Mouse (Mus musculus) midbrain, embryonic 11.5 days (tissue): ENCODE measurements at regions not wholly inside any gene's neighbourhood (a gene's known extent, or its start where the extent isn't known, plus 50 kb on each side); places are given as distances from the start of the nearest gene placed in this dataset.
"Not testable (repeated sequence)": the region's sequence is repeated elsewhere in the genome, so short reads cannot be mapped to it uniquely, and the experiment has no call there.

Source experiments
- ATAC-seq: fragments of 200-750 bp; cut with Nextera tagmentation; 2 replicates; pipeline ENCODE4 v1.8.0; 2017; ENCODE audit warnings: moderate TSS enrichment, moderate library complexity; ENCODE audit not compliant: low FRiP score
- DNase-seq: peaks from one replicate; pipeline ENCODE4 v3.0.0; 2015; ENCODE audit warnings: low spot score; ENCODE audit errors: missing footprints
- H3K27ac ChIP-seq: fragments of 300-500 bp; sonication (generic); 2 replicates; pipeline ENCODE4 v1.5.1; 2014; ENCODE audit warnings: low read depth, low read length
- H3K27me3 ChIP-seq: fragments of 300-500 bp; sonication (generic); 2 replicates; pipeline ENCODE4 v1.6.1; 2014; ENCODE audit warnings: mild to moderate bottlenecking, low read length, moderate library complexity, mixed read lengths; ENCODE audit not compliant: control insufficient read depth, insufficient read depth
- H3K36me3 ChIP-seq: fragments of 300-500 bp; sonication (generic); 2 replicates; pipeline ENCODE4 v1.6.1; 2014; ENCODE audit warnings: mild to moderate bottlenecking, low read length, moderate library complexity, mixed read lengths; ENCODE audit not compliant: control insufficient read depth, insufficient read depth
- H3K4me1 ChIP-seq: fragments of 300-500 bp; sonication (generic); 2 replicates; pipeline ENCODE4 v1.6.1; 2014; ENCODE audit warnings: low read length; ENCODE audit not compliant: control insufficient read depth, insufficient read depth
- H3K4me2 ChIP-seq: fragments of 300-500 bp; sonication (generic); 2 replicates; pipeline ENCODE4 v1.6.1; 2014; ENCODE audit warnings: mild to moderate bottlenecking, moderate library complexity
- H3K4me3 ChIP-seq: fragments of 300-500 bp; sonication (generic); 2 replicates; pipeline ENCODE4 v1.5.1; 2014; ENCODE audit warnings: low read depth, low read length
- H3K9ac ChIP-seq: fragments of 300-500 bp; sonication (generic); 2 replicates; pipeline ENCODE4 v1.6.1; 2014; ENCODE audit warnings: low read length
- H3K9me3 ChIP-seq: fragments of 300-500 bp; sonication (generic); 2 replicates; pipeline ENCODE4 v1.6.1; 2016; ENCODE audit warnings: low read length; ENCODE audit not compliant: control insufficient read depth
- WGBS: fragments of 180-500 bp; shearing (Covaris S2); extraction: QIAGEN DNeasy Blood & Tissue Kit; methylation state at CpG from one replicate; pipeline ENCODE4 v1.1.7; 2014; 5-methylcytosine and 5-hydroxymethylcytosine counted together

GRCm38 (mm10) chr15:92993538-92994190, 281.3 kb downstream of the Gxylt1 start:
- H3K4me3 ChIP-seq = no peak overlapping the region
- H3K9me3 ChIP-seq = no peaks in the 10 kb centered on the region
- 77% methylated on average over 6 of the region's 6 CpGs for WGBS
- no peak overlapping the region for H3K4me2 ChIP-seq
- no peak overlapping the region for H3K27ac ChIP-seq
- no peaks in the 10 kb centered on the region for H3K36me3 ChIP-seq
- H3K4me1 ChIP-seq = peaks cover 2% of the 10 kb centered on the region; the same call in 1 of the 2 replicates
- no peak overlapping the region for H3K9ac ChIP-seq
- ATAC-seq (no peak), DNase-seq (no peak)
- H3K27me3 ChIP-seq = no peaks in the 10 kb centered on the region

GRCm38 (mm10) chr15:92975774-92976173, 299.2 kb downstream of the Gxylt1 start:
- Histone ChIP-seq H3K4me3 (no peak overlapping the region), H3K36me3 (no peaks in the 10 kb centered on the region), H3K4me2 (no peak overlapping the region), H3K27me3 (no peaks in the 10 kb centered on the region), H3K9me3 (no peaks in the 10 kb centered on the region), H3K9ac (no peak overlapping the region), H3K4me1 (no peaks in the 10 kb centered on the region), H3K27ac (no peak overlapping the region)
- DNase-seq = peak; percentile 59
- WGBS = 84% methylated on average over 4 of the region's 4 CpGs
- no peak for ATAC-seq

GRCm38 (mm10) chr15:92974931-92975330, 300.0 kb downstream of the Gxylt1 start:
- no peak overlapping the region for H3K9ac ChIP-seq
- H3K27me3 ChIP-seq = no peaks in the 10 kb centered on the region
- H3K4me1 ChIP-seq = no peaks in the 10 kb centered on the region
- H3K4me2 ChIP-seq = no peak overlapping the region
- no peak overlapping the region for H3K4me3 ChIP-seq
- DNase-seq (peak; percentile 45), ATAC-seq (no peak)
- no peaks in the 10 kb centered on the region for H3K9me3 ChIP-seq
- no peak overlapping the region for H3K27ac ChIP-seq
- 73% methylated on average over 3 of the region's 3 CpGs for WGBS
- no peaks in the 10 kb centered on the region for H3K36me3 ChIP-seq

GRCm38 (mm10) chr15:92973651-92974229, 301.2 kb downstream of the Gxylt1 start:
- Histone ChIP-seq H3K4me2 (no peak overlapping the region), H3K9me3 (no peaks in the 10 kb centered on the region), H3K4me1 (no peaks in the 10 kb centered on the region), H3K27me3 (no peaks in the 10 kb centered on the region), H3K36me3 (no peaks in the 10 kb centered on the region), H3K4me3 (no peak overlapping the region), H3K9ac (no peak overlapping the region), H3K27ac (no peak overlapping the region)
- ATAC-seq (no peak), DNase-seq (peak; percentile 31)
- WGBS = 88% methylated on average over 9 of the region's 9 CpGs

GRCm38 (mm10) chr15:92965556-92965955, 309.4 kb downstream of the Gxylt1 start:
- no peak for DNase-seq
- Histone ChIP-seq H3K4me2 (no peak overlapping the region), H3K4me1 (no peaks in the 10 kb centered on the region), H3K9me3 (no peaks in the 10 kb centered on the region), H3K9ac (no peak overlapping the region), H3K27ac (no peak overlapping the region), H3K36me3 (no peaks in the 10 kb centered on the region), H3K27me3 (no peaks in the 10 kb centered on the region), H3K4me3 (no peak overlapping the region)
- no peak for ATAC-seq
- 84% methylated on average over 1 of the region's 1 CpGs for WGBS

- H3K9ac ChIP-seq = no peak overlapping the region
- H3K4me1 ChIP-seq = no peaks in the 10 kb centered on the region
- no peaks in the 10 kb centered on the region for H3K9me3 ChIP-seq
- no peak overlapping the region for H3K27ac ChIP-seq
- no peaks in the 10 kb centered on the region for H3K27me3 ChIP-seq
- H3K4me2 ChIP-seq = no peak overlapping the region
- ATAC-seq = no peak
- DNase-seq = no peak
- no peak overlapping the region for H3K4me3 ChIP-seq
- H3K36me3 ChIP-seq = no peaks in the 10 kb centered on the region
- WGBS = 76% methylated on average over 3 of the region's 3 CpGs
Observed at GRCm38 (mm10) chr15:92964901-92965300, 310.1 kb downstream of the Gxylt1 start.

GRCm38 (mm10) chr15:92964131-92964530, 310.8 kb downstream of the Gxylt1 start:
- DNase-seq = no peak
- Histone ChIP-seq H3K27me3 (no peaks in the 10 kb centered on the region), H3K36me3 (no peaks in the 10 kb centered on the region), H3K4me3 (no peak overlapping the region), H3K4me1 (no peaks in the 10 kb centered on the region), H3K27ac (no peak overlapping the region), H3K9ac (no peak overlapping the region), H3K9me3 (no peaks in the 10 kb centered on the region), H3K4me2 (no peak overlapping the region)
- no peak for ATAC-seq
- WGBS = 79% methylated on average over 1 of the region's 1 CpGs

GRCm38 (mm10) chr15:92950912-92951311, 324.1 kb downstream of the Gxylt1 start:
- not testable (repeated sequence) for ATAC-seq, H3K4me2 ChIP-seq, H3K9ac ChIP-seq, H3K27ac ChIP-seq, H3K4me3 ChIP-seq, H3K9me3 ChIP-seq, H3K27me3 ChIP-seq, H3K36me3 ChIP-seq, DNase-seq, H3K4me1 ChIP-seq
- WGBS = 86% methylated on average over 3 of the region's 3 CpGs

GRCm38 (mm10) chr15:92946216-92946615, 328.8 kb downstream of the Gxylt1 start:
- Histone ChIP-seq H3K4me2 (no peak overlapping the region), H3K9ac (no peak overlapping the region), H3K9me3 (no peaks in the 10 kb centered on the region), H3K36me3 (no peaks in the 10 kb centered on the region), H3K4me1 (no peaks in the 10 kb centered on the region), H3K4me3 (no peak overlapping the region), H3K27ac (no peak overlapping the region), H3K27me3 (no peaks in the 10 kb centered on the region)
- ATAC-seq (no peak), DNase-seq (no peak)
- 60% methylated on average over 5 of the region's 5 CpGs for WGBS
